Mouse (Mus musculus) forebrain, embryonic 14.5 days (tissue): ENCODE measurements around the gene Tfe3. TPM values are rescaled to one million over a fixed set of nuclear protein-coding genes. Genes with fewer than 3 reads are reported as not detected.
"Not testable (repeated sequence)": the region's sequence is repeated elsewhere in the genome, so short reads cannot be mapped to it uniquely, and the experiment has no call there.

ENCODE experiments used
- ATAC-seq: fragments of 200-750 bp; cut with Nextera tagmentation; 2 replicates; pipeline ENCODE4 v1.8.0; 2017; ENCODE audit warnings: mild to moderate bottlenecking, moderate library complexity
- DNase-seq: peaks from one replicate; pipeline ENCODE4 v3.0.0-alpha.2; 2015; ENCODE audit warnings: low spot score
- H3K27ac ChIP-seq: fragments of 300-500 bp; sonication (generic); 2 replicates; pipeline ENCODE4 v1.5.1; 2014; ENCODE audit warnings: low read depth, mild to moderate bottlenecking, control low read depth, low read length, moderate library complexity
- H3K27me3 ChIP-seq: fragments of 300-500 bp; sonication (generic); replicated peaks from 2 replicates; pipeline ENCODE4 v1.6.1; 2014; ENCODE audit warnings: low read length, control low read depth, mixed read lengths; ENCODE audit not compliant: control insufficient read depth, insufficient read depth
- H3K36me3 ChIP-seq: fragments of 300-500 bp; sonication (generic); 2 replicates; pipeline ENCODE4 v1.6.1; 2014; ENCODE audit warnings: low read length, control low read depth; ENCODE audit not compliant: control insufficient read depth, insufficient read depth
- H3K4me1 ChIP-seq: fragments of 300-500 bp; sonication (generic); 2 replicates; pipeline ENCODE4 v1.6.1; 2014; ENCODE audit warnings: antibody characterized with exemption, low read length, control low read depth; ENCODE audit not compliant: control insufficient read depth, insufficient read depth
- H3K4me2 ChIP-seq: fragments of 300-500 bp; sonication (generic); 2 replicates; pipeline ENCODE4 v1.6.1; 2014; ENCODE audit warnings: mild to moderate bottlenecking, control low read depth, low read length
- H3K4me3 ChIP-seq: fragments of 300-500 bp; sonication (generic); 2 replicates; pipeline ENCODE4 v1.5.1; 2014; ENCODE audit warnings: low read depth, low read length, control low read depth
- H3K9ac ChIP-seq: fragments of 300-500 bp; sonication (generic); 2 replicates; pipeline ENCODE4 v1.6.1; 2014; ENCODE audit warnings: mild to moderate bottlenecking, low read length, control low read depth, moderate library complexity
- H3K9me3 ChIP-seq: fragments of 300-500 bp; sonication (generic); replicated peaks from 2 replicates; pipeline ENCODE4 v1.6.1; 2016; ENCODE audit warnings: low read length, control low read depth, mixed read lengths; ENCODE audit not compliant: control insufficient read depth
- WGBS: fragments of 180-500 bp; shearing (Covaris S2); extraction: QIAGEN DNeasy Blood & Tissue Kit; methylation state at CpG from one replicate; pipeline ENCODE4 v1.1.7; 2014; 5-methylcytosine and 5-hydroxymethylcytosine counted together
- polyA plus RNA-seq: library from polyadenylated mRNA; unstranded; fragments of >200 nt; fragmentation: Nextera tagmentation; extraction: Ambion mirVana; gene quantifications from 2 replicates; pipeline ENCODE4 v1.2.1, GENCODE M21; 2014

Gene Tfe3
- polyA plus RNA-seq: 16.1 and 23.9 TPM in 2 replicates

DNA sequence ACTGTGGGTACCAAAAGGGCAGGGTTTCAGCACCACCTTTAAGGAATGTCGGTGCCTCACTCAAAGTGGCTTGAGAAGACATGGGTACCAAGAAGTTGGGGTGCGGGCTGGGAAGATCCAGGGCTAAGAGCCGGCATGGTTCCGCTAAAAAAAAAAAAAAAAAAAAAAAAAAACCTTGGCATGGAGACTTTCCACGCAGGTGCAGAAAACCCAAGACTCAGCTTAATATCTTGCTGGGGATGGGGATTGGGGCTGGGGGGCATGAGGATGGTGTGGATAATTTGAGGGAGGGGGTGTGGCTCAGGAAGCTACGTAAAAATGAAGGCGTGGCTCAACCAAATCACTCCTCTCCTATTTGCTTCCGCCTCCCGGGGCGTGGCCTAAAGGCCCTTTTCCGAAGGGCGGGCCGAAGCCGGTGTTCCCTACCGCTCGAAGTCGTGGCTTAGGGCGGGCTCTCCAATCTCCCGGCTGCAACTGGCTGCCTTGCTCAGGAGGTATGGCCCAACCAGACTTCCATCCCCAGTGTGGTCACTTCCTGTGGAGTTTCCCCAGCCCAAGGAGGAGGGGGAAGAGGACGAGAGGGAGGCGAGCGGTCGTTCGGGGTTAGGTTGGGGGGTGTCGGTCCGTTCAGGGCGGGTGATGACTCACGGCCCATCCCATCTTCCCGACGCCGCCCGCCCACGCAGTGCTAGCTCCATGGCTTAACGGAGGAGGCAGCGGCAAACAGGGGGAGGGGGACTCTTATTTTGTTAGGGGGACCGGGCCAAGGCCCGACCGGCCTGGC is at the start of gene Tfe3:
Tfe3 (plus strand) TSS at position 424 of the 784 bp plus-strand sequence.
- 36% methylated on average over 38 of the region's 38 CpGs for WGBS
- Histone ChIP-seq H3K4me2 (peak within 1 kb of the TSS; percentile 63), H3K27me3 (no peaks in the 10 kb centered on the region), H3K9ac (peak within 1 kb of the TSS; percentile 62), H3K4me1 (peaks cover 7% of the 10 kb centered on the region; the same call in 1 of the 2 replicates), H3K4me3 (peak within 1 kb of the TSS; percentile 53), H3K27ac (no peak within 1 kb of the TSS), H3K36me3 (peaks cover 1% of the 10 kb centered on the region; the same call in 1 of the 2 replicates), H3K9me3 (no peaks in the 10 kb centered on the region)
- DNase-seq (peak; percentile 95), ATAC-seq (peak; percentile 96)

DNA sequence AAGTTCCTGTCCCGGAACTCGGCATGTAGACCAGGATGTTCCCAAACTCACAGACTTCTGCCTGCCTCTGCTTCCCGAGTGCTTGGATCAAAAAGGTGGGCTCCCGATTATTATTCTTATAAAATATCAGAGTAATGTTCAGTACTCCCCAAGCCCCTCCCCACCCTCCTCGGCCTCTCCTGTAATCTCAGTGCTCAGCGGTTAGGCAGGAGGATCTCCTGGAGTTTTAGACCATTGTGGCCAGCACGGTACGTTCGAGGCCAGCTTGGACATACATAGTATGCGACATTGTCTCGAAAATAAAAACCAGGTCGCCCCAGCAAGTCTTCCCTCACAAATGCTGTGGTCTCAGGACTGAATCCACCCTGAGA is 48.6 kb upstream of the Tfe3 start:
- not testable (repeated sequence) for H3K36me3 ChIP-seq, H3K27ac ChIP-seq, H3K9me3 ChIP-seq, H3K4me1 ChIP-seq, H3K27me3 ChIP-seq, ATAC-seq, DNase-seq
- peak overlapping the region; percentile 53 for H3K9ac ChIP-seq
- peak overlapping the region; percentile 28 for H3K4me3 ChIP-seq
- peak overlapping the region; percentile 45 for H3K4me2 ChIP-seq
- WGBS: 56% methylated on average over 5 of the region's 12 CpGs

DNA sequence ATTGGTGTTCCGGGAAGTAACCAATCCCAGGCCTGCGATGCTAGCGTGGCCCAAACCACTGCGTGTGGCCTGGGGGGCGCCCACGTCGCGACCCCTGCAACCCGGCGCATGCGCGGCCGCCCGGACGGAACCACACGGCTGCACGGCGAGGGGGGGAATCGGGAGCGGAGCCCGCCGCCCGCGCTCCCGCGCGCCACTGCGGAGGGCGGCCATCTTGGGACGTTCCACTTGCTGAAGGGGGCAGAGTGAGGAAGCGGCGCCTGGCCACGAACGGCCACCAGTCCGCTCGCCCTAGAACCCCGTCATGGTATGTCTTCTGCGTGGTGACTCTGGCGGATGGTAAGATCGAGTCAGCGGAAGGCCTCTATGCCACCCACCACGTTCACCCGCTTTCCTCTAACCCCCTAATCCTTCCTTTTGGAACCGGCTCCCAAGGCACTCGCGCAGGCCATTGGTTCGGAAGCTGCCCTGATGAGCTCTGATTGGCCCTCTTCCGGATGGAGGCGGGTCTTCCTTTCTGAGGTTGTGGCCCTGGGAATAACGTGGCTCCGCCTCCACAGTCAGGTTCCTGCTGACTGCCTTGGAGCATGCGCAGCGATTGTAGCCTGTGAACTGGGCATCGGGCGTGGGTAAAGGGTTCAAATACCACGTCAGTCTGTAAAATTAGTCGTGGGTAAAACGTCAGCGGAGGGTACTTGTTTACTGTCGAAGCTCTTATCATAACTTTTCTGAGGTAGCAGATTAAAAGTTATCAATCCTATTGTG is 48.0 kb upstream of the Tfe3 start, which contains the start of gene Wdr45:
Wdr45 (plus strand) TSS at position 199 of the 765 bp plus-strand sequence.
- peak within 1 kb of the TSS; percentile 28 for H3K4me3 ChIP-seq
- not testable (repeated sequence) for H3K9me3 ChIP-seq, H3K36me3 ChIP-seq, H3K27ac ChIP-seq, H3K4me1 ChIP-seq, H3K27me3 ChIP-seq
- DNase-seq (peak; percentile 97), ATAC-seq (peak; percentile 98)
- WGBS: 28% methylated on average over 21 of the region's 60 CpGs
- peak within 1 kb of the TSS; percentile 45 for H3K4me2 ChIP-seq
- H3K9ac ChIP-seq: peak within 1 kb of the TSS; percentile 53

DNA sequence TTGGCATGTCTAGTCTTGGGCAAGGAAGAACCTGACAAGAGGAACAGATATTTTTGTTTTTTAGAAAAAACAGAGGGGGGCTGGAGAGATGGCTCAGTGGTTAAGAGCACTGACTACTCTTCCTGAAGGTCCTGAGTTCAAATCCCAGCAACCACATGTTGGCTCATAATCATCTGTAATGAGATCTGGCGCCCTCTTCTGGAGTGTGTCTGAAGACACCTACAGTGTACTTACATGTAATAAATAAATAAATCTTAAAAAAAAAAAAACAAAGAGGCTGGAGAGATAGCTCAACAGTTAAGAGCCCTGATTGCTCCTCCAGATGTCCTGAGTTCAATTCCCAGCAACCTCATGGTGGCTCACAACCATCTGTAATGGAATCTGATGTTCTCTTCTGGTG is 46.3 kb upstream of the Tfe3 start:
- not testable (repeated sequence) for H3K27me3 ChIP-seq, H3K9me3 ChIP-seq, H3K9ac ChIP-seq, H3K4me1 ChIP-seq, H3K4me2 ChIP-seq, H3K4me3 ChIP-seq, DNase-seq, H3K27ac ChIP-seq, ATAC-seq, H3K36me3 ChIP-seq
- 50% methylated on average over 1 of the region's 1 CpGs for WGBS

DNA sequence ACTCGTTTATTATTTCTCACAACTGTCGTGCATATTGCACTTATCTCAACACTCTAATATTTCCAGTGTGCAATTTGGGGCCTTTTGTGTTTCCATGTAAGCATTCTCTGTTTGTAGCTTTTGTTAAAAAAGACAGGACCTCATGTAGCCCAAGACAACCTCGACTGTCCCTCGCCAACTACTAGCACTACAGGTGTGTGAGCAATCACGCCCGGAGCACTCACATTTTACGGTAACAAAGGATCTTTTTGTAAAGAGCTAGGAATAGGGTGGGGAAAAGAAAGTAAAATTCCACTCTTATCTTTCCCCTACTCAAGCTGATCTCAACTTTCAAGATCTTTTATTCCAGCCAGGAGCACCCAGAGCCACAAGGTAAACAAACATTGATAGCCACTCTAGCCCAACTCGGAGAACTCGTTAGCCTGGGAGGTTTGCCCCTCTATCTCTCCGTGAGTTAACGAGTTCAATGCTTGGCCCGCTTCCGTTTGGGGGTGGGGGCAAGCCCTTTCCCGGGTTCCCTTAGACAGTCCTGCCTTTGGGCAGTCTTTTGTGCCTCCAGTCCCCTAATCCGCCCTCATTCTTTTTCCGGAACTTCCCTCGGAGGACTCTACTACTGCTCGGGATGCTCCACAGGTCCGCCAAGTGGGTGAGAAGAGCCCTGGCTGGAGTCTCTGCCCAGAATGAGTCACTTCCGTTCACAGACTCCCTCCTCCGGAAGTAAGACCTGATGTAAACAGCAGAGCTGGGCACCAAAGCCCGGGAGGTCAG is 40.7 kb upstream of the Tfe3 start, which contains the start of gene Gm45208:
Gm45208 (plus strand) TSS at position 732 of the 768 bp plus-strand sequence.
- H3K36me3 ChIP-seq: 0 out of 2 replicates have a peak, but pooled peaks cover 4% of the 10 kb centered on the region
- no peaks in the 10 kb centered on the region for H3K4me1 ChIP-seq
- no peaks in the 10 kb centered on the region for H3K27me3 ChIP-seq
- H3K9me3 ChIP-seq: no peaks in the 10 kb centered on the region
- ATAC-seq (peak; percentile 92), DNase-seq (peak; percentile 84)
- H3K27ac ChIP-seq: peak within 1 kb of the TSS; percentile 88
- peak within 1 kb of the TSS; percentile 61 for H3K4me2 ChIP-seq
- H3K4me3 ChIP-seq: peak within 1 kb of the TSS; percentile 44
- 34% methylated on average over 22 of the region's 22 CpGs for WGBS
- H3K9ac ChIP-seq: peak within 1 kb of the TSS; percentile 65

DNA sequence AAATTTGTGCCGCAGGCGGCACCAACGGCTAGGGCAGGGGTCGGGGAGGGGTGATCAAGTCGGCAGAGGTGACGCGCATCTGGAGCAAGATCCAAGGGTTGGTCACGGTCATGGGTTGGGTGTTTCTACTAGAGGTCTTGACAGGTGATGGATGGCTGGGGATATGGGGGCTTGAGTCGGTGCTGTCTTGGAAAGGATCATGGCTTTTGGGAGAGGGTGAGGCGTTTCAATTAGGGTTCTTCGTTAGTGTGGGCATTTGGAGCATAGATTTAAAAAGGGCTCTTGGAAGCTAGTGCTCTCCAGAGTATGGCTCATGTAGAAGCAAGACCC is 40.1 kb upstream of the Tfe3 start:
- Histone ChIP-seq H3K36me3 (0 out of 2 replicates have a peak, but pooled peaks cover 7% of the 10 kb centered on the region), H3K4me2 (peak overlapping the region; percentile 61), H3K9me3 (no peaks in the 10 kb centered on the region), H3K4me1 (no peaks in the 10 kb centered on the region), H3K9ac (peak overlapping the region; percentile 65), H3K27ac (no peak overlapping the region), H3K27me3 (no peaks in the 10 kb centered on the region), H3K4me3 (peak overlapping the region; percentile 44)
- DNase-seq (no peak), ATAC-seq (no peak)
- 48% methylated on average over 11 of the region's 11 CpGs for WGBS

DNA sequence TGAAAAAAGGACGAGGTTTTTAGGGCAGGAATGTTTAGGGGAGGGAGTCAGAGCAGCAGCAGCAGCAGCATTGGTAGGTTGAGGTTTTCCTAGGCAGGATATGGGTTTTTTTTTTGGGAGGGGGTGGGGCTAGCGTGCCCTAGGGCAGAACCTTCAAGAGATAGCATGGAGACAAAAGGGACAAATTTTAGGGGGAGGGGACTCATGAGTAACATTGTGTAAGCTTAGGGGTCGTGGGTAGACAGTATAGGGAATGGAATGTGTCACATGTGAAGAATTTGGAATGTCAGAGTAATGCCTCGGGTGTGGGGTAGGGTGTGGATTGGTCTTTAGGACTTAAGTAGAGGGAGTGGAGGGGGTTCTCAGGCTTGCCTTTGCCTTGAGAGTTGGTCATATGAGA is 39.7 kb upstream of the Tfe3 start:
- H3K4me3 ChIP-seq: peak overlapping the region; percentile 44
- H3K27me3 ChIP-seq: no peaks in the 10 kb centered on the region
- H3K27ac ChIP-seq: no peak overlapping the region
- DNase-seq (no peak), ATAC-seq (no peak)
- peak overlapping the region; percentile 61 for H3K4me2 ChIP-seq
- no peaks in the 10 kb centered on the region for H3K9me3 ChIP-seq
- H3K9ac ChIP-seq: peak overlapping the region; percentile 65
- whole genome bisulfite sequencing: 35% methylated on average over 4 of the region's 4 CpGs
- H3K4me1 ChIP-seq: no peaks in the 10 kb centered on the region
- H3K36me3 ChIP-seq: 0 out of 2 replicates have a peak, but pooled peaks cover 7% of the 10 kb centered on the region

DNA sequence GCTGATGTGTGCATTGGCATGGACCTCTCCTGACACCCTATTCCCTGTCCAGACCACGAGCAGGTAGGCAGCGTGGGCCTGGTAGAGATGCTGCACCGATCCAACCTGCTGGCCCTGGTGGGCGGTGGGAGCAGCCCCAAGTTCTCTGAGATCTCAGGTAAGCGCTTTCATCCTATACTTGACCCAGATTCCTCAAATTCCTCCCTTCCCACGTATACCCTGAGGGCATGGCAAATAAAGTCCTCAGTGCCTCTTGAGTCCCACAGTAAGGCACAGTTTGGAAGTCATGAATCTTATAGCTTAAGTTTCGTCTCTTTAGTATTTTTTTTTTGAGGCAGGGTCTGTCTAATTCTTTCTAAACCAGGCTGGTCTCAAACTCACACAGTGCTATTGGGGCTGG is 38.2 kb upstream of the Tfe3 start:
- ATAC-seq: no peak
- H3K27ac ChIP-seq: no peak overlapping the region
- H3K4me1 ChIP-seq: no peaks in the 10 kb centered on the region; the same call in 1 of the 2 replicates
- no peaks in the 10 kb centered on the region for H3K27me3 ChIP-seq
- 0 out of 2 replicates have a peak, but pooled peaks cover 7% of the 10 kb centered on the region for H3K36me3 ChIP-seq
- DNase-seq: no peak
- no peak overlapping the region for H3K9ac ChIP-seq
- WGBS: 85% methylated on average over 7 of the region's 7 CpGs
- H3K9me3 ChIP-seq: no peaks in the 10 kb centered on the region
- no peak overlapping the region for H3K4me3 ChIP-seq
- no peak overlapping the region for H3K4me2 ChIP-seq
